Mouse (Mus musculus): ENCODE data around the gene Sh3kbp1. TPM values are rescaled to one million over a fixed set of nuclear protein-coding genes. Genes with fewer than 3 reads are reported as not detected.
A peak's percentile ranks its signal among the peaks of the same experiment; 100 is the strongest.

The Sh3kbp1 gene
- total RNA-seq, 2 experiments from 2014 or later, result 143 to 157 TPM

- no peak for DNase-seq
- intact Hi-C loops (cut with DNase I), result loop anchor here (5.0 to 10.0 kb wide), 2 partner anchors 282 to 465 kb away; partner anchors contain the start of gene Sh3kbp1
Observed at GRCm38 (mm10) chrX:159909446-159910277, 282.6 kb downstream of the Sh3kbp1 start.

GRCm38 (mm10) chrX:159910600-159910999 is 283.5 kb downstream of the Sh3kbp1 start:
- DNase-seq, result peak in 1 of 2 experiments; percentile 11
- intact Hi-C loops (cut with DNase I), result loop anchor here (5.0 to 10.0 kb wide), 2 partner anchors 283 to 466 kb away; partner anchors contain the start of gene Sh3kbp1

GRCm38 (mm10) chrX:159911613-159912012 is 284.5 kb downstream of the Sh3kbp1 start:
- intact Hi-C loops (cut with DNase I), result loop anchor here (5.0 to 10.0 kb wide), 2 partner anchors 284 to 467 kb away; partner anchors contain the start of gene Sh3kbp1
- no peak for DNase-seq

- no peak for DNase-seq
- intact Hi-C loops (cut with DNase I), result loop anchor here (5.0 to 10.0 kb wide), 2 partner anchors 285 to 467 kb away; partner anchors contain the start of gene Sh3kbp1
Observed at GRCm38 (mm10) chrX:159912061-159912460, 285.0 kb downstream of the Sh3kbp1 start.

- DNase-seq, result no peak
- intact Hi-C loops (cut with DNase I), result loop anchor here (5.0 to 10.0 kb wide), 2 partner anchors 286 to 469 kb away; partner anchors contain the start of gene Sh3kbp1
Observed at GRCm38 (mm10) chrX:159913489-159913888, 286.4 kb downstream of the Sh3kbp1 start.

GRCm38 (mm10) chrX:159915125-159915524 is 288.1 kb downstream of the Sh3kbp1 start:
- intact Hi-C loops (cut with DNase I), result loop anchor here (10.0 kb wide), 1 partner anchor 470 kb away; no protein-coding TSS in a partner anchor
- DNase-seq, result no peak

GRCm38 (mm10) chrX:159924759-159925158 is 297.7 kb downstream of the Sh3kbp1 start:
- no peak for DNase-seq
- intact Hi-C loops (cut with DNase I), result no loop called here

- no peak for DNase-seq
- intact Hi-C loops (cut with DNase I), result no loop called here
Observed at GRCm38 (mm10) chrX:159928165-159928564, 301.1 kb downstream of the Sh3kbp1 start.

- no peak for DNase-seq
- intact Hi-C loops (cut with DNase I), result no loop called here
Observed at GRCm38 (mm10) chrX:159928834-159929233, 301.8 kb downstream of the Sh3kbp1 start.

GRCm38 (mm10) chrX:159932027-159932426 is 305.0 kb downstream of the Sh3kbp1 start:
- intact Hi-C loops (cut with DNase I), result no loop called here
- DNase-seq, result no peak

GRCm38 (mm10) chrX:159942569-159942968 is 315.5 kb downstream of the Sh3kbp1 start:
- intact Hi-C loops (cut with DNase I), result no loop called here
- DNase-seq, result peak; percentile 19 to 52

- intact Hi-C loops (cut with DNase I), result no loop called here
- DNase-seq, result no peak
Observed at GRCm38 (mm10) chrX:159943586-159943985, 316.5 kb downstream of the Sh3kbp1 start.

GRCm38 (mm10) chrX:159953546-159954429 is 326.7 kb downstream of the Sh3kbp1 start:
- intact Hi-C loops (cut with DNase I), result no loop called here
- no peak for DNase-seq

- intact Hi-C loops (cut with DNase I), result no loop called here
- DNase-seq, result no peak
Observed at GRCm38 (mm10) chrX:159954430-159954779, 327.3 kb downstream of the Sh3kbp1 start.

GRCm38 (mm10) chrX:159955433-159955832 is 328.4 kb downstream of the Sh3kbp1 start:
- intact Hi-C loops (cut with DNase I), result no loop called here

GRCm38 (mm10) chrX:159961385-159961784 is 334.3 kb downstream of the Sh3kbp1 start:
- intact Hi-C loops (cut with DNase I), result loop anchor here (5.0 to 10.0 kb wide), 2 partner anchors 209 to 427 kb away; no protein-coding TSS in a partner anchor
- no peak for DNase-seq

More at GRCm38 (mm10) chrX:159955433-159955832, 328.4 kb downstream of the Sh3kbp1 start:
- no peak for DNase-seq

- peak; percentile 23 to 72 for DNase-seq
- intact Hi-C loops (cut with DNase I), result loop anchor here (2.0 to 10.0 kb wide), 3 partner anchors 211 to 428 kb away; partner anchors contain the start of gene Sh3kbp1
Observed at GRCm38 (mm10) chrX:159963273-159963672, 336.2 kb downstream of the Sh3kbp1 start.

- intact Hi-C loops (cut with DNase I), result loop anchor here (2.0 to 10.0 kb wide), 3 partner anchors 212 to 429 kb away; partner anchors contain the start of gene Sh3kbp1
- peak in 1 of 2 experiments; percentile 16 for DNase-seq
Observed at GRCm38 (mm10) chrX:159963925-159964324, 336.9 kb downstream of the Sh3kbp1 start.

GRCm38 (mm10) chrX:159969025-159969424 is 342.0 kb downstream of the Sh3kbp1 start:
- intact Hi-C loops (cut with DNase I), result loop anchor here (10.0 kb wide), 1 partner anchor 434 kb away; no protein-coding TSS in a partner anchor
- no peak for DNase-seq

GRCm38 (mm10) chrX:159971091-159971779 is 344.2 kb downstream of the Sh3kbp1 start:
- DNase-seq, result no peak
- intact Hi-C loops (cut with DNase I), result loop anchor here (5.0 kb wide), 1 partner anchor 146 kb away; no protein-coding TSS in a partner anchor

Measured in heart, postnatal 14 days (tissue).